Mouse (Mus musculus): ENCODE data around the gene Tlx3. TPM values are rescaled to one million over a fixed set of nuclear protein-coding genes. Genes with fewer than 3 reads are reported as not detected.

Tlx3 gene
- total RNA-seq (2021) = not detected
- long read RNA-seq, experiment 1 = 0 reads
- long read RNA-seq, experiment 2 = 0 reads

GRCm38 (mm10) chr11:33203383-33204328 is at the start of gene Tlx3:
Tlx3 (minus strand) TSS chr11:33203589.
- no peak for DNase-seq
- no peak within 1 kb of the TSS for H3K27ac ChIP-seq
- TF ChIP-seq CTCF (IDR thresholded peaks at IDR 0.05) = no peak
- intact Hi-C loops (cut with DNase I) = no loop called here
- H3K4me3 ChIP-seq = peak within 1 kb of the TSS; percentile 44

GRCm38 (mm10) chr11:33240295-33240694 is 36.9 kb upstream of the Tlx3 start:
- DNase-seq = no peak
- Histone ChIP-seq H3K4me3 (no peak overlapping the region), H3K27ac (no peak overlapping the region)
- intact Hi-C loops (cut with DNase I) = no loop called here
- TF ChIP-seq CTCF (IDR thresholded peaks at IDR 0.05) = no peak

GRCm38 (mm10) chr11:33234134-33234533 is 30.7 kb upstream of the Tlx3 start:
- DNase-seq = no peak

GRCm38 (mm10) chr11:33232056-33232455 is 28.7 kb upstream of the Tlx3 start:
- TF ChIP-seq CTCF (IDR thresholded peaks at IDR 0.05) = no peak
- Histone ChIP-seq H3K4me3 (no peak overlapping the region), H3K27ac (no peak overlapping the region)
- no peak for DNase-seq
- intact Hi-C loops (cut with DNase I) = no loop called here

More at GRCm38 (mm10) chr11:33234134-33234533, 30.7 kb upstream of the Tlx3 start:
- H3K4me3 ChIP-seq = no peak overlapping the region
- H3K27ac ChIP-seq = no peak overlapping the region
- intact Hi-C loops (cut with DNase I) = no loop called here
- TF ChIP-seq CTCF (IDR thresholded peaks at IDR 0.05) = no peak

- no peak overlapping the region for H3K27ac ChIP-seq
- intact Hi-C loops (cut with DNase I) = no loop called here
These were observed 24.8 kb upstream of the Tlx3 start for GRCm38 (mm10) chr11:33228186-33228585.

GRCm38 (mm10) chr11:33226516-33226915 is 23.1 kb upstream of the Tlx3 start:
- Histone ChIP-seq H3K27ac (no peak overlapping the region), H3K4me3 (no peak overlapping the region)
- DNase-seq = no peak
- intact Hi-C loops (cut with DNase I) = no loop called here
- TF ChIP-seq CTCF (IDR thresholded peaks at IDR 0.05) = no peak

More at GRCm38 (mm10) chr11:33228186-33228585, 24.8 kb upstream of the Tlx3 start:
- no peak for TF ChIP-seq CTCF (IDR thresholded peaks at IDR 0.05)
- H3K4me3 ChIP-seq = no peak overlapping the region
- no peak for DNase-seq

GRCm38 (mm10) chr11:33221566-33222365 is 18.4 kb upstream of the Tlx3 start:
- H3K4me3 ChIP-seq = no peak overlapping the region
- H3K27ac ChIP-seq = no peak overlapping the region
- intact Hi-C loops (cut with DNase I) = no loop called here
- DNase-seq = no peak
- TF ChIP-seq CTCF (IDR thresholded peaks at IDR 0.05) = no peak

GRCm38 (mm10) chr11:33220763-33221162 is 17.4 kb upstream of the Tlx3 start:
- intact Hi-C loops (cut with DNase I) = no loop called here
- no peak for TF ChIP-seq CTCF (IDR thresholded peaks at IDR 0.05)
- DNase-seq = no peak
- H3K27ac ChIP-seq = no peak overlapping the region
- H3K4me3 ChIP-seq = no peak overlapping the region

- intact Hi-C loops (cut with DNase I) = no loop called here
These were observed 14.1 kb upstream of the Tlx3 start for GRCm38 (mm10) chr11:33217384-33218079.

GRCm38 (mm10) chr11:33207411-33207810 is 4.0 kb upstream of the Tlx3 start:
- TF ChIP-seq CTCF (IDR thresholded peaks at IDR 0.05) = no peak
- intact Hi-C loops (cut with DNase I) = no loop called here
- DNase-seq = no peak
- H3K27ac ChIP-seq = no peak overlapping the region
- H3K4me3 ChIP-seq = no peak overlapping the region

More at GRCm38 (mm10) chr11:33217384-33218079, 14.1 kb upstream of the Tlx3 start:
- H3K27ac ChIP-seq = no peak overlapping the region
- no peak overlapping the region for H3K4me3 ChIP-seq
- TF ChIP-seq CTCF (IDR thresholded peaks at IDR 0.05) = no peak
- DNase-seq = no peak

GRCm38 (mm10) chr11:33204966-33205365 is 1.6 kb upstream of the Tlx3 start:
- TF ChIP-seq CTCF (IDR thresholded peaks at IDR 0.05) = no peak
- H3K4me3 ChIP-seq = no peak overlapping the region
- no peak for DNase-seq
- no peak overlapping the region for H3K27ac ChIP-seq
- intact Hi-C loops (cut with DNase I) = no loop called here

- intact Hi-C loops (cut with DNase I) = no loop called here
- H3K4me3 ChIP-seq = no peak overlapping the region
These were observed 928 bp upstream of the Tlx3 start for GRCm38 (mm10) chr11:33204329-33204705.

More at GRCm38 (mm10) chr11:33204329-33204705, 928 bp upstream of the Tlx3 start:
- no peak overlapping the region for H3K27ac ChIP-seq
- TF ChIP-seq CTCF (IDR thresholded peaks at IDR 0.05) = no peak
- no peak for DNase-seq
